Comparison of ENCODE assay signal across 8 mouse cellular contexts in the genomic region with DNA sequence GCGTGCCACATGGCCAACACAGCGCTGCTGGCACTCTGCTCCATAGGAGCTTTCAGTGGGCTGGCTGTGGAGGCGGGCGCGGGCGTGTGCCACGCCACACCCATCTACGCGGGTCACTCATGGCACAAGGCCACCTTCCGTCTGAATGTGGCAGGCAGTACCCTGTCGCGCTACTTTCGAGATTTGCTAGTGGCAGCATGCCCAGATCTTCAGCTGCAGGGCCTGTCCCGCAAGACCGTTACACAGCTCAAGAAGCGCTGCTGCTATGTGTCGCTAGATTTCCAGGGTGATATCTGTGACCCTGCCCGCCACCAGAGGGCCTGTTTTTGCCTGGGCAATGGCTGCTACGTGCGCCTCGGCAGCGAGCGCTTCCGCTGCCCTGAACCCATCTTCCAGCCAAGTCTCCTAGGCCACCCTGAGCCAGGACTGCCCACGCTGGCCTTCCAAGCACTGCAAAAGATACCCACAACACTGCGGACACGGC. TPM values are rescaled to one million over a fixed set of nuclear protein-coding genes. Genes with fewer than 3 reads are reported as not detected.
A peak's percentile ranks its signal among the peaks of the same experiment; 100 is the strongest.
DNase-seq lines count a peak whose midpoint lies in the region; ATAC-seq and TF ChIP-seq lines count a peak whose summit lies in the region.

No protein-coding gene starts in this region.

- peak; percentile 27 for DNase-seq in c-Kit-positive CD71-positive TER-119-positive erythroid progenitor cells, embryonic 14.5 days (ENCODE audit: low spot score)
- DNase-seq in kidney, postnatal 14 days = peak; percentile 78
- peak; percentile 81 for DNase-seq in lung, embryonic 14.5 days
- DNase-seq in thymus, adult 2 months = peak; percentile 80

- ATAC-seq in CD4-positive, CD25-positive, alpha-beta regulatory T cell, adult 4 months = peak; percentile 77
- ATAC-seq in forebrain, embryonic 12.5 days (ENCODE audit: low FRiP score) = peak; percentile 18; the same call in 1 of the 2 replicates
- ATAC-seq in heart, embryonic 16.5 days (replicated peaks; ENCODE audit: extremely low read depth, insufficient read depth, low FRiP score) = peak; percentile 46
- peak; percentile 48 for ATAC-seq in lung, embryonic 14.5 days (ENCODE audit: insufficient read depth)
- ATAC-seq in neutrophil, adult 5-6 weeks (ENCODE audit: extremely low read depth, insufficient number of reproducible peaks, low FRiP score, poor library complexity, severe bottlenecking) = peak; percentile 53; the same call in 1 of the 2 replicates

- WGBS in forebrain, embryonic 12.5 days = 28% methylated on average over 27 of the region's 27 CpGs
- WGBS in heart, embryonic 16.5 days = 14% methylated on average over 27 of the region's 27 CpGs
- WGBS in lung, embryonic 14.5 days = 20% methylated on average over 27 of the region's 27 CpGs
- 17% methylated on average over 27 of the region's 27 CpGs for WGBS in thymus, adult 2 months

- no peaks in the 10 kb centered on the region for H3K36me3 ChIP-seq in forebrain, embryonic 12.5 days (replicated peaks)
- H3K36me3 ChIP-seq in heart, embryonic 16.5 days (ENCODE audit: control insufficient read depth, insufficient read depth) = no peaks in the 10 kb centered on the region
- H3K36me3 ChIP-seq in lung, embryonic 14.5 days (ENCODE audit: insufficient read depth) = no peaks in the 10 kb centered on the region
- no peaks in the 10 kb centered on the region for H3K36me3 ChIP-seq in thymus, adult 2 months (ENCODE audit: control insufficient read depth, insufficient read depth, low read length)

- peaks cover 31% of the 10 kb centered on the region for H3K27me3 ChIP-seq in forebrain, embryonic 12.5 days
- H3K27me3 ChIP-seq in heart, embryonic 16.5 days (ENCODE audit: control insufficient read depth, insufficient read depth, low read length) = peaks cover 14% of the 10 kb centered on the region
- H3K27me3 ChIP-seq in lung, embryonic 14.5 days (ENCODE audit: insufficient read depth, low read length) = peaks cover 27% of the 10 kb centered on the region
- H3K27me3 ChIP-seq in thymus, adult 2 months (ENCODE audit: control insufficient read depth, insufficient read depth, low read length) = no peaks in the 10 kb centered on the region

- H3K4me2 ChIP-seq in forebrain, embryonic 12.5 days = peak overlapping the region; percentile 40
- H3K4me2 ChIP-seq in heart, embryonic 16.5 days (ENCODE audit: low read depth, low read length) = peak overlapping the region; percentile 73
- H3K4me2 ChIP-seq in lung, embryonic 14.5 days = peak overlapping the region; percentile 54

- peak; percentile 81 for TF ChIP-seq CTCF in lung, embryonic 14.5 days (IDR thresholded peaks at IDR 0.05; ENCODE audit: low read depth)
- peak; percentile 83 for TF ChIP-seq CTCF in thymus, adult 2 months (IDR thresholded peaks at IDR 0.05; ENCODE audit: borderline replicate concordance, control insufficient read depth, extremely low read depth, insufficient read depth, low read length, poor library complexity)

- no peaks in the 10 kb centered on the region for H3K9me3 ChIP-seq in forebrain, embryonic 12.5 days
- no peaks in the 10 kb centered on the region for H3K9me3 ChIP-seq in heart, embryonic 16.5 days (replicated peaks; ENCODE audit: control insufficient read depth, low read length)
- no peaks in the 10 kb centered on the region for H3K9me3 ChIP-seq in lung, embryonic 14.5 days (ENCODE audit: low read depth, low read length)

- H3K9ac ChIP-seq in forebrain, embryonic 12.5 days = peak overlapping the region; percentile 36; the same call in 1 of the 2 replicates
- H3K9ac ChIP-seq in heart, embryonic 16.5 days (ENCODE audit: low read length) = peak overlapping the region; percentile 45
- no peak overlapping the region for H3K9ac ChIP-seq in lung, embryonic 14.5 days

- peak; percentile 49; the same call in 1 of the 2 replicates for TF ChIP-seq POLR2A in thymus, adult 2 months (IDR thresholded peaks at IDR 0.05; ENCODE audit: control insufficient read depth, extremely low read depth, insufficient read depth, low read length, poor library complexity)

- H3K4me3 ChIP-seq in forebrain, embryonic 12.5 days (replicated peaks) = 0 out of 2 replicates have a peak overlapping the region, but pooled peaks have one; percentile 2
- H3K4me3 ChIP-seq in heart, embryonic 16.5 days (ENCODE audit: low read length) = peak overlapping the region; percentile 42
- H3K4me3 ChIP-seq in lung, embryonic 14.5 days (ENCODE audit: low read depth, low read length) = no peak overlapping the region
- no peak overlapping the region for H3K4me3 ChIP-seq in thymus, adult 2 months (ENCODE audit: control insufficient read depth, insufficient read depth, low read length)

- peak overlapping the region; percentile 42; the same call in 1 of the 2 replicates for H3K27ac ChIP-seq in forebrain, embryonic 12.5 days
- peak overlapping the region; percentile 34; the same call in 1 of the 2 replicates for H3K27ac ChIP-seq in heart, embryonic 16.5 days (ENCODE audit: low read length)
- H3K27ac ChIP-seq in lung, embryonic 14.5 days (ENCODE audit: low read depth) = no peak overlapping the region
- H3K27ac ChIP-seq in thymus, adult 2 months (ENCODE audit: control insufficient read depth, insufficient read depth, low read length) = no peak overlapping the region

- peaks cover 41% of the 10 kb centered on the region for H3K4me1 ChIP-seq in forebrain, embryonic 12.5 days
- peaks cover 24% of the 10 kb centered on the region for H3K4me1 ChIP-seq in heart, embryonic 16.5 days (ENCODE audit: control insufficient read depth, insufficient read depth, low read length)
- peaks cover 23% of the 10 kb centered on the region for H3K4me1 ChIP-seq in lung, embryonic 14.5 days (ENCODE audit: insufficient read depth)
- H3K4me1 ChIP-seq in thymus, adult 2 months (replicated peaks; ENCODE audit: control insufficient read depth, insufficient read depth, low read length) = peaks cover 25% of the 10 kb centered on the region

RNA-seq across cellular contexts. Expression of a gene that starts 0.9 kb away (rescaled TPM):
- polyA plus RNA-seq in CD4-positive, CD25-positive, alpha-beta regulatory T cell, adult 4 months (2017; shearing (Covaris generic)) = not detected
- 0.66 and 0.86 TPM in 2 replicates for polyA plus RNA-seq in forebrain, embryonic 12.5 days (2016; fragmentation: Nextera tagmentation; extraction: Ambion mirVana)
- polyA plus RNA-seq in heart, embryonic 16.5 days (2015; fragmentation: Nextera tagmentation; extraction: Ambion mirVana) = 0.16 and 0.19 TPM in 2 replicates
- polyA plus RNA-seq in lung, embryonic 14.5 days (2014; fragmentation: Nextera tagmentation; extraction: Ambion mirVana) = 0.36 and 0.37 TPM in 2 replicates
- total RNA-seq in neutrophil, adult 5-6 weeks (2017) = 0.25 TPM in 1 of 2 replicates, not detected in the other
- polyA plus RNA-seq in thymus, adult 2 months (2012; rRNA removed) = 0.11 and 0.47 TPM in 2 replicates

RNA-seq across cellular contexts. Expression of a gene that starts 5.6 kb away (rescaled TPM):
- polyA plus RNA-seq in CD4-positive, CD25-positive, alpha-beta regulatory T cell, adult 4 months (2017; shearing (Covaris generic)) = not detected
- polyA plus RNA-seq in forebrain, embryonic 12.5 days (2016; fragmentation: Nextera tagmentation; extraction: Ambion mirVana) = 2.3 and 2.5 TPM in 2 replicates
- polyA plus RNA-seq in heart, embryonic 16.5 days (2015; fragmentation: Nextera tagmentation; extraction: Ambion mirVana) = 0.67 and 0.71 TPM in 2 replicates
- 1.2 and 1.4 TPM in 2 replicates for polyA plus RNA-seq in lung, embryonic 14.5 days (2014; fragmentation: Nextera tagmentation; extraction: Ambion mirVana)
- 1.2 TPM in 1 of 2 replicates, not detected in the other for total RNA-seq in neutrophil, adult 5-6 weeks (2017)
- polyA plus RNA-seq in thymus, adult 2 months (2012; rRNA removed) = 2.0 and 3.3 TPM in 2 replicates

RNA-seq across cellular contexts. Expression of a gene that starts 6.2 kb away (rescaled TPM):
- polyA plus RNA-seq in CD4-positive, CD25-positive, alpha-beta regulatory T cell, adult 4 months (2017; shearing (Covaris generic)) = under 1 TPM; 0.30 to 0.47 TPM
- 8.7 and 11.0 TPM in 2 replicates for polyA plus RNA-seq in forebrain, embryonic 12.5 days (2016; fragmentation: Nextera tagmentation; extraction: Ambion mirVana)
- 1.7 and 2.8 TPM in 2 replicates for polyA plus RNA-seq in heart, embryonic 16.5 days (2015; fragmentation: Nextera tagmentation; extraction: Ambion mirVana)
- 2.6 and 3.2 TPM in 2 replicates for polyA plus RNA-seq in lung, embryonic 14.5 days (2014; fragmentation: Nextera tagmentation; extraction: Ambion mirVana)
- not detected in 2 replicates for total RNA-seq in neutrophil, adult 5-6 weeks (2017)
- polyA plus RNA-seq in thymus, adult 2 months (2012; rRNA removed) = 14.8 and 15.7 TPM in 2 replicates

RNA-seq across cellular contexts. Expression of a gene that starts 17.2 kb away (rescaled TPM):
- 1 to 10 TPM in 1 of 2 experiments, under 1 TPM in 1; 0.42 to 1.5 TPM for polyA plus RNA-seq in CD4-positive, CD25-positive, alpha-beta regulatory T cell, adult 4 months (2017; shearing (Covaris generic))
- 29.8 and 33.3 TPM in 2 replicates for polyA plus RNA-seq in forebrain, embryonic 12.5 days (2016; fragmentation: Nextera tagmentation; extraction: Ambion mirVana)
- polyA plus RNA-seq in heart, embryonic 16.5 days (2015; fragmentation: Nextera tagmentation; extraction: Ambion mirVana) = 18.9 and 22.1 TPM in 2 replicates
- 12.4 and 13.6 TPM in 2 replicates for polyA plus RNA-seq in lung, embryonic 14.5 days (2014; fragmentation: Nextera tagmentation; extraction: Ambion mirVana)
- total RNA-seq in neutrophil, adult 5-6 weeks (2017) = 0.98 and 1.5 TPM in 2 replicates
- 34.0 and 50.3 TPM in 2 replicates for polyA plus RNA-seq in thymus, adult 2 months (2012; rRNA removed)

RNA-seq across cellular contexts. Expression of a gene that starts 51.0 kb away (rescaled TPM):
- 10 to 100 TPM; 15.4 to 20.9 TPM for polyA plus RNA-seq in CD4-positive, CD25-positive, alpha-beta regulatory T cell, adult 4 months (2017; shearing (Covaris generic))
- polyA plus RNA-seq in forebrain, embryonic 12.5 days (2016; fragmentation: Nextera tagmentation; extraction: Ambion mirVana) = 10.4 and 11.2 TPM in 2 replicates
- polyA plus RNA-seq in heart, embryonic 16.5 days (2015; fragmentation: Nextera tagmentation; extraction: Ambion mirVana) = 28.2 and 29.5 TPM in 2 replicates
- polyA plus RNA-seq in lung, embryonic 14.5 days (2014; fragmentation: Nextera tagmentation; extraction: Ambion mirVana) = 24.1 and 25.9 TPM in 2 replicates
- 7.4 and 10.9 TPM in 2 replicates for total RNA-seq in neutrophil, adult 5-6 weeks (2017)
- 70.7 and 71.7 TPM in 2 replicates for polyA plus RNA-seq in thymus, adult 2 months (2012; rRNA removed)

Comparison
In these comparisons a context has a peak if more than half of its experiments do, and no peak if none do; other contexts are left out.
1. ATAC-seq: peak in every context shown above with its lines; median percentile 77 in CD4-positive, CD25-positive, alpha-beta regulatory T cell, adult 4 months; 53 in neutrophil, adult 5-6 weeks; 48 in lung, embryonic 14.5 days; 46 in heart, embryonic 16.5 days; 18 in forebrain, embryonic 12.5 days.
2. DNase-seq: peak in every context shown above with its lines; median percentile 81 in lung, embryonic 14.5 days; 80 in thymus, adult 2 months; 78 in kidney, postnatal 14 days; 27 in c-Kit-positive CD71-positive TER-119-positive erythroid progenitor cells, embryonic 14.5 days.
3. H3K27ac ChIP-seq: peak in forebrain, embryonic 12.5 days (single experiment) and heart, embryonic 16.5 days (single experiment); none in lung, embryonic 14.5 days (single experiment) and thymus, adult 2 months (single experiment).
4. H3K4me3 ChIP-seq: peak in forebrain, embryonic 12.5 days (single experiment) and heart, embryonic 16.5 days (single experiment); none in lung, embryonic 14.5 days (single experiment) and thymus, adult 2 months (single experiment).
5. Peak in every context shown above with its lines, with median percentiles within 50 percentile points of each other: H3K4me2 ChIP-seq.